Mouse (Mus musculus) cerebellum, adult 11 months (tissue): ENCODE results near the gene Fndc3a.

Experiments used
- DNase-seq: peaks from one replicate; pipeline ENCODE4 v3.0.0; 2022

Gene Fndc3a

GRCm38 (mm10) chr14:72532028-72532917, 177.5 kb downstream of the Fndc3a start:
- DNase-seq: no peak

GRCm38 (mm10) chr14:72527126-72527525, 182.7 kb downstream of the Fndc3a start:
- DNase-seq: no peak

GRCm38 (mm10) chr14:72519561-72519960, 190.2 kb downstream of the Fndc3a start:
- DNase-seq: no peak

GRCm38 (mm10) chr14:72518786-72519185, 191.0 kb downstream of the Fndc3a start:
- no peak for DNase-seq

- DNase-seq: no peak
These were observed 193.4 kb downstream of the Fndc3a start for GRCm38 (mm10) chr14:72516376-72516775.

GRCm38 (mm10) chr14:72506723-72507420, 202.9 kb downstream of the Fndc3a start:
- no peak for DNase-seq

GRCm38 (mm10) chr14:72506018-72506722, 203.6 kb downstream of the Fndc3a start:
- DNase-seq: no peak

- DNase-seq: no peak
These were observed 204.8 kb downstream of the Fndc3a start for GRCm38 (mm10) chr14:72504985-72505384.

GRCm38 (mm10) chr14:72503241-72503640, 206.6 kb downstream of the Fndc3a start:
- DNase-seq: no peak

GRCm38 (mm10) chr14:72493775-72494174, 216.0 kb downstream of the Fndc3a start:
- DNase-seq: no peak

- DNase-seq: no peak
These were observed 218.1 kb downstream of the Fndc3a start, which contains the start of gene Gm9195 for GRCm38 (mm10) chr14:72491738-72492137. Gene Gm9195 (minus strand): TSS chr14:72491838.

- DNase-seq: no peak
These were observed 219.4 kb downstream of the Fndc3a start for GRCm38 (mm10) chr14:72490367-72490766.
